Mouse (Mus musculus) adrenal gland, adult 18-20 months (tissue): Measurements from ENCODE around the gene Hoxd4. TPM values are rescaled to one million over a fixed set of nuclear protein-coding genes. Genes with fewer than 3 reads are reported as not detected.

Experiments used
- DNase-seq, 2 experiments: peaks; one replicate each; pipeline ENCODE4 v3.0.0; 2021 to 2022; ENCODE audit warnings: low spot score in 2 of 2
- total RNA-seq, 2 experiments: library from RNA; stranded (reverse); gene quantifications; 1 replicate in 1 of 2; 2 replicates in 1 of 2; pipeline ENCODE4 v1.2.3; 2021

Gene Hoxd4
- total RNA-seq, 2 experiments from 2014 or later: 14.9 to 19.6 TPM

GRCm38 (mm10) chr2:74691995-74692807 lies 19.5 kb upstream of the Hoxd4 start:
- no peak for DNase-seq

GRCm38 (mm10) chr2:74692808-74693431 lies 18.8 kb upstream of the Hoxd4 start:
- DNase-seq: no peak

- DNase-seq: no peak
Observed at GRCm38 (mm10) chr2:74693432-74693827, 18.3 kb upstream of the Hoxd4 start.

- no peak for DNase-seq
Observed at GRCm38 (mm10) chr2:74694066-74694465, 17.7 kb upstream of the Hoxd4 start.

- no peak for DNase-seq
Observed at GRCm38 (mm10) chr2:74695383-74695782, 16.3 kb upstream of the Hoxd4 start.

GRCm38 (mm10) chr2:74695813-74696430 lies 15.8 kb upstream of the Hoxd4 start:
- DNase-seq: no peak

GRCm38 (mm10) chr2:74696442-74697335 lies 15.0 kb upstream of the Hoxd4 start:
- no peak for DNase-seq

- peak; percentile 67 to 76 for DNase-seq
Observed at GRCm38 (mm10) chr2:74697567-74698121, 14.1 kb upstream of the Hoxd4 start, which contains the start of gene Hoxd9. Gene Hoxd9, plus strand, starts transcription at chr2:74697727.

- peak in 1 of 2 experiments; percentile 57 for DNase-seq
Observed at GRCm38 (mm10) chr2:74698201-74699052, 13.3 kb upstream of the Hoxd4 start.

- no peak for DNase-seq
Observed at GRCm38 (mm10) chr2:74699053-74699430, 12.7 kb upstream of the Hoxd4 start.

- no peak for DNase-seq
Observed at GRCm38 (mm10) chr2:74699664-74700545, 11.8 kb upstream of the Hoxd4 start.

- DNase-seq: no peak
Observed at GRCm38 (mm10) chr2:74700546-74701112, 11.1 kb upstream of the Hoxd4 start.

- DNase-seq: peak; percentile 82 to 84
Observed at GRCm38 (mm10) chr2:74701949-74702819, 9.5 kb upstream of the Hoxd4 start.

- no peak for DNase-seq
Observed at GRCm38 (mm10) chr2:74702820-74703219, 8.9 kb upstream of the Hoxd4 start.

- DNase-seq: no peak
Observed at GRCm38 (mm10) chr2:74703317-74703716, 8.4 kb upstream of the Hoxd4 start.

GRCm38 (mm10) chr2:74703720-74704392 lies 7.9 kb upstream of the Hoxd4 start:
- no peak for DNase-seq
